In the genomic region with DNA sequence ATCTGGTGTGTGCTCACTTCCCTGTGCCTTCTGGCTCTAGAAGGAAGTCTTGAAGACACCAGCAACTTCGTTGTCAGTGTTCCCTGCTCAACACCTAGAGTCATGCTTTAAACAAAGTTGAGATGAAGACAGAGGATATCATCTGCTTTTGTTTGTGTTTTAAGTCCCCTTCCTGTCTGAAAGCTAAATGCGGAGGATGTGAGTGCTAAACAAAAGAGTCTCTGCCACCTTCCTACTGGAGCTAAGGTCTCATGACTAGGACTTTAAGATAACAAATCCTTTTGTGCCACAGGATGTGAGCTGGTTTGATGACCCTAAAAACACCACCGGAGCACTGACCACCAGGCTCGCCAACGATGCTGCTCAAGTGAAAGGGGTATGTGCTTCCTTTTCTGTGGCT, we compare ENCODE assay signal across 31 mouse cellular contexts.
DNase-seq lines count a peak whose midpoint lies in the region; ATAC-seq and TF ChIP-seq lines count a peak whose summit lies in the region.
"Had no signal": no experiment of that assay in that cellular context is flagged by ENCODE, and none has a peak within 500 bp of the region (broad histone marks: within the 10 kb centered on the region; RNA-seq: fewer than 3 reads in every experiment).

No protein-coding gene starts in this region.

- peak; percentile 17 for DNase-seq in CH12.LX (ENCODE audit: extremely low read depth)
- peak; percentile 11 for DNase-seq in lung, postnatal 25 days (ENCODE audit: low spot score)
- no peak for DNase-seq in cerebellum, postnatal 10 days
- DNase-seq in hindbrain, postnatal 0 days (ENCODE audit: low spot score), result no peak
- no peak for DNase-seq in heart, postnatal 4 days
- DNase-seq: adrenal gland, adult 8-10 months; B cell, adult 2 months; cerebellum, adult 11 months; cerebellum, adult 9-10 months; embryo, embryonic 11 days; forebrain, postnatal 0 days; gastrocnemius, postnatal 10 days; heart, postnatal 14 days; kidney, adult 8-10 months; kidney, postnatal 10 days; layer of hippocampus, adult 9-11 months; liver; retina, postnatal 1 day; right cerebral cortex, postnatal 14 days; thymus, postnatal 14 days had no signal

- peak; percentile 64 for ATAC-seq in inflammation-experienced regulatory T-cells, adult 6 months
- no peak for ATAC-seq in hindbrain, postnatal 0 days
- no peak for ATAC-seq in forebrain, embryonic 12.5 days (ENCODE audit: low FRiP score)
- ATAC-seq: forebrain, postnatal 0 days; hindbrain, embryonic 16.5 days; intestine, embryonic 16.5 days had no signal

- no peaks in the 10 kb centered on the region for H3K9me3 ChIP-seq in CH12.LX (replicated peaks; ENCODE audit: low read length)
- no peaks in the 10 kb centered on the region for H3K9me3 ChIP-seq in hindbrain, postnatal 0 days (ENCODE audit: low read length)
- no peaks in the 10 kb centered on the region for H3K9me3 ChIP-seq in forebrain, embryonic 12.5 days
- H3K9me3 ChIP-seq: embryonic facial prominence, embryonic 12.5 days; lung, embryonic 15.5 days; megakaryocyte, embryonic 14.5 days; midbrain, embryonic 12.5 days; neural tube, embryonic 15.5 days; stomach, embryonic 15.5 days had no signal

- no peak for TF ChIP-seq POLR2A in CH12.LX (IDR thresholded peaks at IDR 0.05; ENCODE audit: low read depth, low read length)

- TF ChIP-seq RAD21 in CH12.LX (IDR thresholded peaks at IDR 0.05; ENCODE audit: low read depth, low read length), result no peak

- no peaks in the 10 kb centered on the region for H3K79me2 ChIP-seq in CH12.LX (replicated peaks; ENCODE audit: control insufficient read depth, extremely low read depth, insufficient read depth, poor library complexity, severe bottlenecking)

- no peak for TF ChIP-seq CTCF in CH12.LX (conservative IDR thresholded peaks at IDR 0.05 in 1 of 2, IDR thresholded peaks at IDR 0.05 in 1 of 2; ENCODE audit: low read depth in 2 of 2, low read length in 2 of 2)
- TF ChIP-seq CTCF in hindbrain, postnatal 0 days (IDR thresholded peaks at IDR 0.05; ENCODE audit: low read depth), result no peak

- dilution Hi-C loops in CH12.LX (cut with MboI; ENCODE audit: extremely low pct_ligation_motif_present, extremely low pct_unique_long_range_greater_than_20kb, low sequenced_read_pairs), result no loop called here

- H3K27ac ChIP-seq in CH12.LX (ENCODE audit: insufficient read depth, low read depth), result no peak overlapping the region; the same call in 1 of the 2 replicates
- H3K27ac ChIP-seq in hindbrain, postnatal 0 days, result no peak overlapping the region
- H3K27ac ChIP-seq in forebrain, embryonic 12.5 days, result no peak overlapping the region
- H3K27ac ChIP-seq: embryonic facial prominence, embryonic 12.5 days; liver, embryonic 14.5 days; lung, embryonic 15.5 days; midbrain, embryonic 12.5 days; neural tube, embryonic 15.5 days; stomach, embryonic 15.5 days had no signal

- 88% methylated on average over 5 of the region's 5 CpGs for WGBS in hindbrain, postnatal 0 days
- WGBS in forebrain, embryonic 12.5 days, result 89% methylated on average over 5 of the region's 5 CpGs

- in situ Hi-C loops in CH12.LX (cut with MboI; ENCODE audit: low pct_ligation_motif_present, low pct_unique_long_range_greater_than_20kb, low sequenced_read_pairs), result no loop called here

- H3K27me3 ChIP-seq in CH12.LX (replicated peaks), result no peaks in the 10 kb centered on the region
- H3K27me3 ChIP-seq in hindbrain, postnatal 0 days (ENCODE audit: insufficient read depth, low read length), result no peaks in the 10 kb centered on the region
- no peaks in the 10 kb centered on the region for H3K27me3 ChIP-seq in forebrain, embryonic 12.5 days
- H3K27me3 ChIP-seq: embryonic facial prominence, embryonic 12.5 days; lung, embryonic 15.5 days; megakaryocyte, embryonic 14.5 days; midbrain, embryonic 12.5 days; neural tube, embryonic 15.5 days; stomach, embryonic 15.5 days had no signal

- no peak overlapping the region for H3K4me3 ChIP-seq in CH12.LX (replicated peaks in 1 of 3; ENCODE audit: low read depth in 2 of 3, low read length in 2 of 3, poor library complexity in 1 of 3)
- H3K4me3 ChIP-seq in hindbrain, postnatal 0 days (ENCODE audit: low read length), result no peak overlapping the region
- H3K4me3 ChIP-seq in forebrain, embryonic 12.5 days (replicated peaks), result no peak overlapping the region
- H3K4me3 ChIP-seq: embryonic facial prominence, embryonic 12.5 days; lung, embryonic 15.5 days; megakaryocyte, embryonic 14.5 days; midbrain, embryonic 12.5 days; neural tube, embryonic 15.5 days; stomach, embryonic 15.5 days had no signal

- no peak for TF ChIP-seq EP300 in CH12.LX (IDR thresholded peaks at IDR 0.05; ENCODE audit: low read length)

- peaks cover 5 to 23% of the 10 kb centered on the region in 2 experiments for H3K4me1 ChIP-seq in CH12.LX (ENCODE audit: control insufficient read depth in 1 of 2, insufficient read depth in 2 of 2)
- no peaks in the 10 kb centered on the region for H3K4me1 ChIP-seq in hindbrain, postnatal 0 days (ENCODE audit: insufficient read depth, low read length)
- no peaks in the 10 kb centered on the region for H3K4me1 ChIP-seq in forebrain, embryonic 12.5 days
- H3K4me1 ChIP-seq: embryonic facial prominence, embryonic 12.5 days; lung, embryonic 15.5 days; megakaryocyte, embryonic 14.5 days; midbrain, embryonic 12.5 days; neural tube, embryonic 15.5 days; stomach, embryonic 15.5 days had no signal

- no peak overlapping the region for H3K4me2 ChIP-seq in CH12.LX (ENCODE audit: insufficient read depth, low read depth, poor library complexity, severe bottlenecking)
- no peak overlapping the region for H3K4me2 ChIP-seq in hindbrain, postnatal 0 days (ENCODE audit: low read depth, low read length)
- H3K4me2 ChIP-seq in forebrain, embryonic 12.5 days, result no peak overlapping the region
- H3K4me2 ChIP-seq: embryonic facial prominence, embryonic 12.5 days; lung, embryonic 15.5 days; midbrain, embryonic 12.5 days; neural tube, embryonic 15.5 days; stomach, embryonic 15.5 days had no signal

- no peak overlapping the region for H3K9ac ChIP-seq in CH12.LX (ENCODE audit: insufficient read depth, low read depth)
- no peak overlapping the region for H3K9ac ChIP-seq in hindbrain, postnatal 0 days (replicated peaks; ENCODE audit: low read length)
- no peak overlapping the region for H3K9ac ChIP-seq in forebrain, embryonic 12.5 days
- H3K9ac ChIP-seq: embryonic facial prominence, embryonic 12.5 days; forebrain, postnatal 0 days; liver, embryonic 14.5 days; lung, embryonic 15.5 days; midbrain, embryonic 12.5 days; neural tube, embryonic 15.5 days; stomach, embryonic 15.5 days had no signal

- no peaks in the 10 kb centered on the region for H3K36me3 ChIP-seq in CH12.LX (replicated peaks in 1 of 2; ENCODE audit: control insufficient read depth in 1 of 2, insufficient read depth in 1 of 2, low read length in 1 of 2)
- no peaks in the 10 kb centered on the region for H3K36me3 ChIP-seq in hindbrain, postnatal 0 days (ENCODE audit: insufficient read depth, low read length)
- H3K36me3 ChIP-seq in forebrain, embryonic 12.5 days (replicated peaks), result no peaks in the 10 kb centered on the region
- H3K36me3 ChIP-seq: embryonic facial prominence, embryonic 12.5 days; lung, embryonic 15.5 days; midbrain, embryonic 12.5 days; neural tube, embryonic 15.5 days; stomach, embryonic 15.5 days had no signal

TF ChIP-seq in CH12.LX, 34 proteins besides CTCF, POLR2A, EP300 and RAD21:
- TF ChIP-seq NELFE (IDR thresholded peaks at IDR 0.05; ENCODE audit: low read depth, low read length) (no peak), CHD1 (IDR thresholded peaks at IDR 0.05; ENCODE audit: low read depth, low read length) (no peak), ZMIZ1 (IDR thresholded peaks at IDR 0.05; ENCODE audit: low read depth, low read length) (no peak), ZNF384 (IDR thresholded peaks at IDR 0.05; ENCODE audit: low read depth, low read length) (no peak), ETS1 (conservative IDR thresholded peaks at IDR 0.05; ENCODE audit: low read depth, low read length) (no peak)
TF ChIP-seq in CH12.LX: peak in this region for 0.

Comparison
In these comparisons a context has a peak if more than half of its experiments do, and no peak if none do; other contexts are left out.
1. DNase-seq: peak in CH12.LX (single experiment) and lung, postnatal 25 days (single experiment); none in cerebellum, postnatal 10 days (0 of 2), hindbrain, postnatal 0 days (single experiment) and heart, postnatal 4 days (single experiment).